Mouse (Mus musculus): Measurements from ENCODE around the gene Lpar5. TPM values are rescaled to one million over a fixed set of nuclear protein-coding genes. Genes with fewer than 3 reads are reported as not detected.

Lpar5 gene
- polyA plus RNA-seq, 1 experiment from 2014 or later: 3.2 TPM

DNA sequence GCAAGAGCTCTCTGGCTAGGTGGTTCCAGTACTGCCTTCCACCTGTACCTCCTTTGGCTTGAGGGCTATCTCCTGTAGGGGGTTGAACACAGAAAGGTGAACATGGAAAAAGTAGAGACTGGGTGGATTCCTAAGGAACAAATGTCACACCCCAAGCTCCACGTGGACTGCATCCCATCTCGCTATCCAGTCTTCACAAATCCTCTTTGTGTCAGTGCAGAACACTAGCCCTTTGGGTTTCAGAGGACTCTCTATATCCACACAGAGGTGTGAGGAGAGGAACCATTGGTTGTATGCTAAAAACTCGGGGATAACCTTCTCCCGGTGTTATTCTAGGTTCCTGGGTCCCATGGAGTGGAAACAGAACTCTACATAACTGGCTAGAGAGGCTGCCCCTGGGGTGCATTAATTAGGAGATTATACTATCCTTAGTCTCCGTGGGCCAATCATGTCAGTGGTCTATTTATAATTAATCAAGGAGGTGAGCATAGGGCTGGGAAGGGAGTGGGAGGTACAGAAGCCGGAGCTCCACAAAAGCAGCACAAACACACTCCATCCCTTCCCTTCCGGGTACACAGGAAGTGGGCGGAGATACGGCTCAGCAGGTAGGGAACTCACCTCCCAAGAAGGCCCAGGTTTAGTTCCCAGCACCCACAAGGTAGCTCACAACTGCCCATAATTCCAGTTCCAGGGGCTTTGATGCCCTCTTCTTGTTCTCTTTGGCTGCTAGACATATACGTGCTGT, 22.8 kb downstream of the Lpar5 start:
- no peaks in the 10 kb centered on the region for H3K36me3 ChIP-seq (ENCODE audit: control insufficient read depth, insufficient read depth, low read length)
- DNase-seq (ENCODE audit: low spot score) (no peak), ATAC-seq (replicated peaks; ENCODE audit: low FRiP score) (no peak)
- H3K27ac ChIP-seq (ENCODE audit: low read depth, low read length): peak overlapping the region; percentile 88
- peak overlapping the region; percentile 66 for H3K9ac ChIP-seq (ENCODE audit: low read depth, low read length)
- WGBS: 60% methylated on average over 10 of the region's 10 CpGs
- H3K4me3 ChIP-seq (ENCODE audit: low read depth, low read length): peak overlapping the region; percentile 30; the same call in 1 of the 2 replicates
- H3K4me1 ChIP-seq (replicated peaks; ENCODE audit: control insufficient read depth, insufficient read depth, low read length): peaks cover 34% of the 10 kb centered on the region
- no peaks in the 10 kb centered on the region for H3K9me3 ChIP-seq (ENCODE audit: control insufficient read depth, low read length)
- H3K27me3 ChIP-seq (replicated peaks; ENCODE audit: control insufficient read depth, insufficient read depth, low read length): no peaks in the 10 kb centered on the region
- H3K4me2 ChIP-seq: peak overlapping the region; percentile 65

- H3K4me2 ChIP-seq: no peak overlapping the region
- no peak overlapping the region for H3K9ac ChIP-seq (ENCODE audit: low read depth, low read length)
- H3K4me3 ChIP-seq (ENCODE audit: low read depth, low read length): no peak overlapping the region
- peak overlapping the region; percentile 35; the same call in 1 of the 2 replicates for H3K27ac ChIP-seq (ENCODE audit: low read depth, low read length)
- no peaks in the 10 kb centered on the region for H3K36me3 ChIP-seq (ENCODE audit: control insufficient read depth, insufficient read depth, low read length)
- DNase-seq (ENCODE audit: low spot score) (no peak), ATAC-seq (replicated peaks; ENCODE audit: low FRiP score) (no peak)
- H3K27me3 ChIP-seq (replicated peaks; ENCODE audit: control insufficient read depth, insufficient read depth, low read length): no peaks in the 10 kb centered on the region
- 62% methylated on average over 5 of the region's 5 CpGs for WGBS
- H3K4me1 ChIP-seq (replicated peaks; ENCODE audit: control insufficient read depth, insufficient read depth, low read length): peaks cover 36% of the 10 kb centered on the region
- H3K9me3 ChIP-seq (ENCODE audit: control insufficient read depth, low read length): no peaks in the 10 kb centered on the region
Observed at GRCm38 (mm10) chr6:125092372-125092771, 24.7 kb downstream of the Lpar5 start.

DNA sequence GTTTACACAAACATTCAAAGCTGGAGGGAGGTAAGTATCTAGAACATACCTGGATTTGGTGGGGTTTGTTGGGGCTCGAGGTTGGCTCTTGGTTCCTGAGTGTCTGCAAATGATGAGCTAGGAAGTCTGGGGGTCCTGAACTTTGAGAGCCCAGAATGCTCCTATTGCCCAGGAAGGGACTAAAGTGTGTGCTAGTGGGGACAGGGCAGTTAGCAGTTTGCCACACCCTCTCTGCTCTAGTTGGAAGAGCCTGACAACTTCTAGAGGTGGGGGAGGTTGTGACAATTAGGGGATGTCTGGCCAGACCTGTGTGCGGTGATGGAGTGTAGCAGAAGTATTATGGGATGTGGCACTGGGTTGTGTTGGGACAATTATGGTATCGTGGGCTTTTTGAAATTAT, 27.1 kb downstream of the Lpar5 start:
- peak overlapping the region; percentile 98 for H3K27ac ChIP-seq (ENCODE audit: low read depth, low read length)
- H3K9ac ChIP-seq (ENCODE audit: low read depth, low read length): no peak overlapping the region
- H3K4me3 ChIP-seq (ENCODE audit: low read depth, low read length): no peak overlapping the region
- no peaks in the 10 kb centered on the region for H3K27me3 ChIP-seq (replicated peaks; ENCODE audit: control insufficient read depth, insufficient read depth, low read length)
- 53% methylated on average over 3 of the region's 3 CpGs for WGBS
- H3K4me1 ChIP-seq (replicated peaks; ENCODE audit: control insufficient read depth, insufficient read depth, low read length): peaks cover 43% of the 10 kb centered on the region
- no peaks in the 10 kb centered on the region; the same call in 1 of the 2 replicates for H3K36me3 ChIP-seq (ENCODE audit: control insufficient read depth, insufficient read depth, low read length)
- no peak for ATAC-seq (replicated peaks; ENCODE audit: low FRiP score)
- no peaks in the 10 kb centered on the region for H3K9me3 ChIP-seq (ENCODE audit: control insufficient read depth, low read length)
- DNase-seq (ENCODE audit: low spot score): no peak
- no peak overlapping the region for H3K4me2 ChIP-seq

- ATAC-seq (replicated peaks; ENCODE audit: low FRiP score): peak; percentile 79
- WGBS: 2% methylated on average over 41 of the region's 45 CpGs
- H3K4me3 ChIP-seq (ENCODE audit: low read depth, low read length): peak within 1 kb of the TSS; percentile 98
Observed at GRCm38 (mm10) chr6:125095391-125096278, 27.9 kb downstream of the Lpar5 start, which contains the start of gene Chd4. Gene Chd4, plus strand, starts transcription at chr6:125095981.

DNA sequence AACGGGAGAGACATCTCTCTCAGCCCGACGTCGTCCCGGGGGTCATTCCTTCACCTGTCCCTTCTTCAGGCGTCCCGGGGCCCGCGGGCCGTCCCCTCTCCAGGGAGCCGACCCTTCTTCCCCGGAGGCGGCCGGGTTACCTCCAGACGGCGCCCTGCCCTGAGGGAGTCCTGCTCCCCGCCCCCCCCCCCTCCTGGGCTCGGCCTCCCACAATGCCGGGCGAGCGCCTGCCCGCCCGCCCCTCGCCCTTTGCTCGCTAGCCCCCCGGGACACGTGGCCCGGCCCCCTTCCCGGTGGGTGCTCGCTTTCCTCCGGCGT, 28.5 kb downstream of the Lpar5 start:
- 0% methylated on average over 10 of the region's 32 CpGs for WGBS
- H3K9ac ChIP-seq (ENCODE audit: low read depth, low read length): peak overlapping the region; percentile 94
- H3K9me3 ChIP-seq (ENCODE audit: control insufficient read depth, low read length): no peaks in the 10 kb centered on the region
- ATAC-seq (replicated peaks; ENCODE audit: low FRiP score) (peak; percentile 55), DNase-seq (ENCODE audit: low spot score) (no peak)
- peaks cover 12% of the 10 kb centered on the region for H3K36me3 ChIP-seq (ENCODE audit: control insufficient read depth, insufficient read depth, low read length)
- H3K4me3 ChIP-seq (ENCODE audit: low read depth, low read length): peak overlapping the region; percentile 98
- H3K27ac ChIP-seq (ENCODE audit: low read depth, low read length): peak overlapping the region; percentile 98
- peaks cover 31% of the 10 kb centered on the region for H3K4me1 ChIP-seq (replicated peaks; ENCODE audit: control insufficient read depth, insufficient read depth, low read length)
- peak overlapping the region; percentile 80 for H3K4me2 ChIP-seq
- no peaks in the 10 kb centered on the region for H3K27me3 ChIP-seq (replicated peaks; ENCODE audit: control insufficient read depth, insufficient read depth, low read length)

More at GRCm38 (mm10) chr6:125095391-125096278, 27.9 kb downstream of the Lpar5 start, which contains the start of gene Chd4:
- H3K9me3 ChIP-seq (ENCODE audit: control insufficient read depth, low read length): no peaks in the 10 kb centered on the region
- no peaks in the 10 kb centered on the region for H3K27me3 ChIP-seq (replicated peaks; ENCODE audit: control insufficient read depth, insufficient read depth, low read length)
- H3K27ac ChIP-seq (ENCODE audit: low read depth, low read length): peak within 1 kb of the TSS; percentile 98
- peak within 1 kb of the TSS; percentile 94 for H3K9ac ChIP-seq (ENCODE audit: low read depth, low read length)
- H3K4me2 ChIP-seq: peak within 1 kb of the TSS; percentile 80
- peak; percentile 90 for DNase-seq (ENCODE audit: low spot score)
- peaks cover 35% of the 10 kb centered on the region for H3K4me1 ChIP-seq (replicated peaks; ENCODE audit: control insufficient read depth, insufficient read depth, low read length)
- H3K36me3 ChIP-seq (ENCODE audit: control insufficient read depth, insufficient read depth, low read length): peaks cover 7% of the 10 kb centered on the region

DNA sequence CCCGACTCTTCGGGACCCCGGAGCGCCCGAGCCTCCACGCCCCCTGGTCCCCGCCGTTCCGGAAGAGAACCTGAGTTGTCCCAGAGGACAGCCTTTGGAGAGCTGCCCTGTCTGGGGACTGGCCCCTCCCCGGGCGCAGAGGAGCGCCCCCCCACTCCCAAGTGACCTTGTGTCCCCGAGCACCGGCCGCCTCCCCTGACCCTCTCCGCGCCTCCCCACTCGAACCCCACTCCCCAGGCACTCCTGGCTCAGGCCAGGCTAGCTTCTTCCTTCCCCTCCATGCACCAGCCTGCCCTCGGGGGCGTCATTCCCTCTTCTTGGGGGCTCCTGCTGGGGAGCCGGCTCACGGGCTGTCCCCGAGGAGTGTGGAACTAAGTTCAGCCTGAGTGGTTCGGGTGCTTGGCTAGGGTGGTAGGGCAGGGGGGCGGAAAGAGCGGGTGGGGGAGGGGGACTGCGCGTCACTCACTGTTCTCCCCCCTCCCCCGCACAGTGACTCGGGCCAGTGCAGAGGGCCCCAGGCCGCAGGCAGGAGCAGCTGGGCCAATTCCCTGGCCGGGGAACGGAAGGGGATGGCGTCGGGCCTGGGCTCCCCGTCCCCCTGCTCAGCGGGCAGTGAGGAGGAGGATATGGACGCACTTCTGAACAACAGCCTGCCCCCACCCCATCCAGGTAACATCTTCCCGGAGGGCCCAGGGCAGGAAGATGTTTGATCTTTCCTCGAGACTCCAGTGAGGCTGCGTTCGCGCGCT, 29.1 kb downstream of the Lpar5 start:
- under 1% methylated on average over 43 of the region's 44 CpGs for WGBS
- H3K9me3 ChIP-seq (ENCODE audit: control insufficient read depth, low read length): no peaks in the 10 kb centered on the region
- peaks cover 16% of the 10 kb centered on the region for H3K36me3 ChIP-seq (ENCODE audit: control insufficient read depth, insufficient read depth, low read length)
- H3K4me1 ChIP-seq (replicated peaks; ENCODE audit: control insufficient read depth, insufficient read depth, low read length): peaks cover 31% of the 10 kb centered on the region
- peak overlapping the region; percentile 80 for H3K4me2 ChIP-seq
- H3K27ac ChIP-seq (ENCODE audit: low read depth, low read length): peak overlapping the region; percentile 98
- peak overlapping the region; percentile 94 for H3K9ac ChIP-seq (ENCODE audit: low read depth, low read length)
- H3K27me3 ChIP-seq (replicated peaks; ENCODE audit: control insufficient read depth, insufficient read depth, low read length): no peaks in the 10 kb centered on the region
- ATAC-seq (replicated peaks; ENCODE audit: low FRiP score): peak; percentile 42
- peak overlapping the region; percentile 98 for H3K4me3 ChIP-seq (ENCODE audit: low read depth, low read length)
- DNase-seq (ENCODE audit: low spot score): peak; percentile 66

DNA sequence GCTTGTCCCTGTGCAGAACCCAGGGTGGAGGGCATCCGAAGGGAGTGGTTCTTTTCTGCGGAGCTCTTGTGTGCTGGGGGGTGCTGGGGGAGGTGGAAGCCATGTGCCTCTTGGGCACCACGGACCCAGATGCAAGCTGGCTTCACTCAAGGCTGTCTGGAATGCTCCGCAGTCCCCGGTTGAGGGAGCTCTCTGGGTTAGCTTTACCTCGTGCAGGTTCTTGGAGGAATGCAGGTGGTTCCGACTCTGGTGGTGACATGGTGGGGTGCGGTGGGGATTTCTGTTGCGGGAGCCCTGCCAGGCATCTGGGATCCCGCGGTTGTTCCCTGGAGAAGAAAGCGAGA, 29.6 kb downstream of the Lpar5 start:
- Histone ChIP-seq H3K9me3 (ENCODE audit: control insufficient read depth, low read length) (no peaks in the 10 kb centered on the region), H3K27me3 (replicated peaks; ENCODE audit: control insufficient read depth, insufficient read depth, low read length) (no peaks in the 10 kb centered on the region), H3K27ac (ENCODE audit: low read depth, low read length) (peak overlapping the region; percentile 98), H3K36me3 (ENCODE audit: control insufficient read depth, insufficient read depth, low read length) (peaks cover 22% of the 10 kb centered on the region), H3K4me3 (ENCODE audit: low read depth, low read length) (peak overlapping the region; percentile 98), H3K9ac (ENCODE audit: low read depth, low read length) (peak overlapping the region; percentile 94), H3K4me1 (replicated peaks; ENCODE audit: control insufficient read depth, insufficient read depth, low read length) (peaks cover 31% of the 10 kb centered on the region), H3K4me2 (peak overlapping the region; percentile 80)
- ATAC-seq (replicated peaks; ENCODE audit: low FRiP score) (peak; percentile 12; the same call in 1 of the 2 replicates), DNase-seq (ENCODE audit: low spot score) (no peak)
- WGBS: 1% methylated on average over 12 of the region's 12 CpGs

DNA sequence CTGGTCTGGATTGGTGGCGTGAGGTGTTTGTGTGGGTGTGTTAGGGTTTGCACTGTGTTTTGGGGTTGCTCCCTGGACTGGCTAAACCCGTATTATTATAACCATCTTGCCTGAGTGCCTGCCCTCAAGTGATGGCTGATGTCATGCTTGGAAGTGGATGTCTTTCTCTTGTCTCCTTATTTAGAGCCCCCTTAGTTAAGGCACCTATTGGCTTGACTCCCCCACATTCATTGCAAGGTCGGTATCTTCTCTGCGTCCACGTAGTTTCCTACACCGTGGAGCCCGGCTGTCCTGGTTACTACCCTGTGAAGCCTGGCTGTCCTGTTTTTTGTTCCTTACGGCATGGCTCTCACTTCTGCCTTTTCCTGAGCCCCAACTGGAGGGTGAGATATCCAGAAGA, 30.2 kb downstream of the Lpar5 start:
- no peaks in the 10 kb centered on the region for H3K27me3 ChIP-seq (replicated peaks; ENCODE audit: control insufficient read depth, insufficient read depth, low read length)
- no peak for ATAC-seq (replicated peaks; ENCODE audit: low FRiP score)
- peaks cover 28% of the 10 kb centered on the region for H3K36me3 ChIP-seq (ENCODE audit: control insufficient read depth, insufficient read depth, low read length)

More for the DNA sequence above, 30.2 kb downstream of the Lpar5 start:
- DNase-seq (ENCODE audit: low spot score): no peak
- Histone ChIP-seq H3K9ac (ENCODE audit: low read depth, low read length) (peak overlapping the region; percentile 94), H3K9me3 (ENCODE audit: control insufficient read depth, low read length) (no peaks in the 10 kb centered on the region), H3K4me1 (replicated peaks; ENCODE audit: control insufficient read depth, insufficient read depth, low read length) (peaks cover 31% of the 10 kb centered on the region), H3K4me3 (ENCODE audit: low read depth, low read length) (peak overlapping the region; percentile 98), H3K27ac (ENCODE audit: low read depth, low read length) (0 out of 2 replicates have a peak overlapping the region, but pooled peaks have one; percentile 6), H3K4me2 (peak overlapping the region; percentile 80)
- 55% methylated on average over 8 of the region's 8 CpGs for WGBS

Data from liver, embryonic 11.5 days (tissue).